Mouse (Mus musculus): ENCODE measurements around the gene Rpl39l. TPM values are rescaled to one million over a fixed set of nuclear protein-coding genes. Genes with fewer than 3 reads are reported as not detected.
"Not testable (repeated sequence)": the region's sequence is repeated elsewhere in the genome, so short reads cannot be mapped to it uniquely, and the experiment has no call there.

Gene Rpl39l
- polyA plus RNA-seq, 1 experiment: 12.9 TPM

DNA sequence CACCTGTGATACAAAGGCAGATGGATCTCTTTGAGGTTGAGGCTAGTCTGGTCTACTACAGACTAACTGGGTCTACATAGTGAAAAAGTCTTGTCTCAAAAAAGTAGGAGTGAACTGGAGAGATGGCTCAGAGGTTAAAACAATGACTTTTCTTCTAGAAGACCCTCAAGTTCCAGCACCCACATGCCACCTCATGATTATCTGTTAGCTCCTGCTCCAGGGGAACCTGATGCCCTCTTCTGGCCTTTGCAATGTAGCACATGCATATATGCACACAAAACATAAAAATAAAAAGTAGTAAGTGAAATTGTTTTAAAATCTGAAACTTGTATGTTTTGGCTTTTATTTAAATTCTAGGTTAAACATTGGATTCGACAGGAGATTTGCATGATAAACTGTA, 38.8 kb downstream of the Rpl39l start:
- peaks cover 4% of the 10 kb centered on the region; the same call in 1 of the 2 replicates for H3K9me3 ChIP-seq (replicated peaks; ENCODE audit: control insufficient read depth, insufficient read depth, low read length, poor library complexity, severe bottlenecking)
- H3K27me3 ChIP-seq (ENCODE audit: control insufficient read depth, insufficient read depth, low read length, poor library complexity, severe bottlenecking): no peaks in the 10 kb centered on the region
- TF ChIP-seq POLR2A (IDR thresholded peaks at IDR 0.05; ENCODE audit: insufficient read depth, low read length) (no peak), EP300 (IDR thresholded peaks at IDR 0.05; ENCODE audit: insufficient read depth, low read depth, low read length) (no peak)

DNA sequence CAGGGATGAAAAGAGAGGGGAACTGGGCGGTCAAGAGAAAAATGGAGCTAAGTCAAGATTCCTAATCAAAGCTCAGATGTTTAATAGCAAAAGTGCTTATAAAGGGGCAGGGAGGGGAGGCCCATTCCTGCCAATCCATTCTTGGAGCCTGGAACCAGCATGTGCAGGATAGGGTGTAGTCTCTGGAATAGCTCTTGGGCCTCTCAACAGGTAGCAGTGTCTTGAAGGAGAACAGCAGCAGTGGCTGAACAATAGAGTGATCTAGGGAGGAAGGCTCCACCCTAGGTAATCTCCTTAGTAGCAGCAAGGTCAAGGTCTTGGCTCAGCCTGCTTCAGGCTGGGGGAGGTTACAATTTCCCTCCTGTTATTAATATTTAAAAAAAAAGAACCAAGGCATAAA, 46.3 kb downstream of the Rpl39l start:
- peak; percentile 62; the same call in 1 of the 2 replicates for TF ChIP-seq EP300 (IDR thresholded peaks at IDR 0.05; ENCODE audit: insufficient read depth, low read depth, low read length)
- not testable (repeated sequence) for H3K9ac ChIP-seq (ENCODE audit: low read depth, poor library complexity, severe bottlenecking); H3K27me3 ChIP-seq (ENCODE audit: control insufficient read depth, insufficient read depth, low read length, poor library complexity, severe bottlenecking); H3K36me3 ChIP-seq (ENCODE audit: control insufficient read depth, insufficient read depth, low read length, poor library complexity, severe bottlenecking); H3K4me1 ChIP-seq (ENCODE audit: control insufficient read depth, insufficient read depth, low read length); H3K4me3 ChIP-seq (ENCODE audit: low read depth, low read length)
- peaks cover 29% of the 10 kb centered on the region for H3K9me3 ChIP-seq (replicated peaks; ENCODE audit: control insufficient read depth, insufficient read depth, low read length, poor library complexity, severe bottlenecking)
- peak overlapping the region; percentile 96 for H3K27ac ChIP-seq (ENCODE audit: insufficient read depth, low read length)

More for the DNA sequence above, 38.8 kb downstream of the Rpl39l start:
- Histone ChIP-seq H3K27ac (ENCODE audit: insufficient read depth, low read length) (no peak overlapping the region), H3K4me3 (ENCODE audit: low read depth, low read length) (no peak overlapping the region), H3K4me1 (ENCODE audit: control insufficient read depth, insufficient read depth, low read length) (no peaks in the 10 kb centered on the region), H3K36me3 (ENCODE audit: control insufficient read depth, insufficient read depth, low read length, poor library complexity, severe bottlenecking) (peaks cover 7% of the 10 kb centered on the region), H3K9ac (ENCODE audit: low read depth, poor library complexity, severe bottlenecking) (no peak overlapping the region)

DNA sequence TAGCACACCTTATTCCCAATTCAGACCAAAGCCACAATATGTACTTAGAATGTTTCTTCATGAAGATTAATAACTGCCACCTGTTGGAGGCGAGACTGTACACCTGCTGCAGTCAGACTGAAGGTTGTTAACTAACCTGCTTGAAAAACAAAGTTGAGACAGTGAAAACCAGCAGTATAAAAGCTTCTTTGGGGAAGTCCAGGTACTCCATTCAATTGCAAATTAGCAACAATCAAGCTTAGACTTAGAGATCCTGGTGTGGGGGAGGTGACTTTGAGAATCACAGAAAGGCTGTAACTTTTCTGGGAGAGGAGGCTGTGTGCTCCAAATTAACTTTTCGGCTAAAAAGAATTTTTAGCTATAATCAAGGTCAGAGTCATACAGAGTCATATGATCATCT, 47.0 kb downstream of the Rpl39l start:
- not testable (repeated sequence) for H3K4me3 ChIP-seq (ENCODE audit: low read depth, low read length); H3K27me3 ChIP-seq (ENCODE audit: control insufficient read depth, insufficient read depth, low read length, poor library complexity, severe bottlenecking); H3K9ac ChIP-seq (ENCODE audit: low read depth, poor library complexity, severe bottlenecking); H3K4me1 ChIP-seq (ENCODE audit: control insufficient read depth, insufficient read depth, low read length); H3K36me3 ChIP-seq (ENCODE audit: control insufficient read depth, insufficient read depth, low read length, poor library complexity, severe bottlenecking)
- Histone ChIP-seq H3K27ac (ENCODE audit: insufficient read depth, low read length) (peak overlapping the region; percentile 96), H3K9me3 (replicated peaks; ENCODE audit: control insufficient read depth, insufficient read depth, low read length, poor library complexity, severe bottlenecking) (peaks cover 28% of the 10 kb centered on the region)

Other genes starting within 250 kb of the Rpl39l start
- 0.37 and 0.39 TPM in 2 replicates for gene Grin2a, start 174.7 kb upstream of the Rpl39l start, polyA plus RNA-seq (2011; ENCODE audit: insufficient read depth, insufficient read length, low read depth, missing spikeins)
- gene Atf7ip2, start 22.5 kb downstream of the Rpl39l start, polyA plus RNA-seq (2011; ENCODE audit: insufficient read depth, insufficient read length, low read depth, missing spikeins): 32.8 and 35.1 TPM in 2 replicates
- 22.3 and 22.7 TPM in 2 replicates for gene Emp2, start 143.7 kb downstream of the Rpl39l start, polyA plus RNA-seq (2011; ENCODE audit: insufficient read depth, insufficient read length, low read depth, missing spikeins)
- gene Tekt5, start 225.3 kb downstream of the Rpl39l start, polyA plus RNA-seq (2011; ENCODE audit: insufficient read depth, insufficient read length, low read depth, missing spikeins): 0.55 TPM in 1 of 2 replicates, not detected in the other
- 25.7 and 34.4 TPM in 2 replicates for gene Nubp1, start 241.7 kb downstream of the Rpl39l start, polyA plus RNA-seq (2011; ENCODE audit: insufficient read depth, insufficient read length, low read depth, missing spikeins)